Mouse (Mus musculus): ENCODE measurements around the gene Gm10142.
"Not testable (repeated sequence)": the region's sequence is repeated elsewhere in the genome, so short reads cannot be mapped to it uniquely, and the experiment has no call there.

Gene Gm10142

DNA sequence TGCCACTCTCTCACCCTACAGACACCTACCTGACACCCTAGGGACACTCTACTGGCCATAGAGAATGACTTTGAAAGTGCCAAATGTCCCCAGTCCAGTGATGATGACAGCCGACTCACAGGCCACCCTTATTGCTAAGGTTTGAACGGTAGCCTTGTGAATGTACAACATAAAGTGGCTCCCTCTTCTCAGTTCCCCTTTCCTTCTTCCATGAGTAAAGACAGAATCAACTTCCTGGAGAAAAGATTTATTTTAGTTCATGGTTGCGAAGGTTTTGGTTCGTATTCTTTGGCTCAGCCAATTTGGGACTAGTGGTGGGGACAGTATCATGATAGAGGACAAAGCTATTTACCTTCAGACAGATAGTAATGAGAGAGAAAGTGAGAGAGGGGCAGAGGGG is 23.3 kb downstream of the Gm10142 start:
- no peak for DNase-seq (ENCODE audit: low spot score)

GRCm38 (mm10) chr10:77741924-77742688 is 26.5 kb downstream of the Gm10142 start, which contains the start of gene Gm18596:
Gene Gm18596, minus strand, starts transcription at chr10:77742638.
- DNase-seq (ENCODE audit: low spot score): not testable (repeated sequence)

GRCm38 (mm10) chr10:77750686-77751085 is 35.1 kb downstream of the Gm10142 start:
- DNase-seq (ENCODE audit: low spot score): not testable (repeated sequence)

DNA sequence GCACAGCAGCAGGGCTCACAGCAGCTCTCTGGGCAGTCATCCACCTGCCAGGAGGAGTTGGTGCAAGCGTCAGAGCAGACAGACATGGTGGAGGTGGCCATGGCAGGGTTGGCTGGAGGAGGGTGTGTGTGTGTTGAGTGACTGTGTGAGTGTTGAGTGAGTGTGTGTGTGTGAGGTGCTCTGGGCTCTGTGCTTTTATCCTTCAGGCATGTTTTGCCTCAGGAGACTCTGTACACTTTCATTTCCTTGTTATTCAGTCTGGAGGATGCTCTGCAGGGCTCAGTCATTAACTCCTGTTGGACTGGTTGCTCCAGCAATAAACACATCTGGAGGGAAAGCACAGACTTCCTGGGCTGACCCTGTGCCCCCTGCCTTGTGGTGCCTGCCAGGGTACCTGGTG is 35.6 kb downstream of the Gm10142 start, which contains the start of gene Gm9736:
TSS of gene Gm9736 (minus strand) at position 101 of the 400 bp plus-strand sequence.
- not testable (repeated sequence) for DNase-seq (ENCODE audit: low spot score)

DNA sequence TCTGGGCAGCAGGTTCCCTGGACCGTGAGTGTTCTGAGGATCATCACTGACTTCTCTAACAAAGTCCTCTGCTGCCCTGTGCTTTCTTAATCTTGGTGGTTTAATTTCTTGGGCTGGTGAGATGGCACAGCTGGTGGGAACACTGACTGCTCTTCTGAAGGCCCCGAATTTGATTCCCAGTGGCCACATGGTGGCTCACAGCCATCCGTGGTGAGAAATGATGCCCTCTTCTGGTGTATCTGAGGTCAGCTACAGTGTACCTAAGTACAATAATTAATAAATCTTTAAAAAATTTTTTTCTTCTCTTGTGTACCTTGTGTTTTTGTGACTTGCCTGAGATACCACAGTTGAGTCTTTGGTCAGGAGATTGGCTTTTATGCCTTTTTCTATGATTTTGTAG is 36.7 kb downstream of the Gm10142 start:
- not testable (repeated sequence) for DNase-seq (ENCODE audit: low spot score)

DNA sequence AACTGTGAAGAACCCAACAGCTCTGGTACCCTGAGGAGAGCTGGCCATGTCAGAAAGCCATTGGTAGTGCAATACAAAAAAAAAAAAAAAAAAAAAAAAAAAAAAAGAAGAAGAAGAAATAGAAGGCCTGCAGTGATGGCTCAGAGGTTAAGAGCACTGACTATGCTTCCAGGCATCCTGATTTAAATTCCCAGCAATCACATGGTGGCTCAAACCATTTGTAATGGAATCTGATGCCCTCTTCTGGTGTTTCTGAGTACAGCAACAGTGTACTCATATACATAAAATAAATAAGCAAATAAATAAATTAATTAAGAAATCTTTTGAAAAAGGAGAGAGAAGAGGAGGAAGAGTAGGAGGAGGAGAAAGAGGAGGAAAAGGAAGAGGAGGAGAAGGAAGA is 37.8 kb downstream of the Gm10142 start:
- DNase-seq (ENCODE audit: low spot score): no peak

DNA sequence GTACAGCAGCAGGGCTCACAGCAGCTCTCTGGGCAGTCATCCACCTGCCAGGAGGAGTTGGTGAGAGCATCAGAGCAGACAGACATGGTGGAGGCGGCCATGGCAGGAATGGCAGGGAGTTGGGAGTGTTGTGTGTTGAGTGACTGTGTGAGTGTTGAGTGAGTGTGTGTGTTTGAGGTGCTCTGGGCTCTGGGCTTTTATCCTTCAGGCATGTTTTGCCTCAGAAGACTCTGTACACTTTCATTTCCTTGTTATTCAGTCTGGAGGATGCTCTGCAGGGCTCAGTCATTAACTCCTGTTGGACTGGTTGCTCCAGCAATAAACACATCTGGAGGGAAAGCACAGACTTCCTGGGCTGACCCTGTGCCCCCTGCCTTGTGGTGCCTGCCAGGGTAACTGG is 44.0 kb downstream of the Gm10142 start, which contains the start of gene Gm3233:
TSS of gene Gm3233 (minus strand) at position 101 of the 400 bp plus-strand sequence.
- not testable (repeated sequence) for DNase-seq (ENCODE audit: low spot score)
